Mouse (Mus musculus): Measurements from ENCODE around the gene Rasgef1b. TPM values are rescaled to one million over a fixed set of nuclear protein-coding genes. Genes with fewer than 3 reads are reported as not detected.

Rasgef1b gene
- polyA plus RNA-seq, 1 experiment, result 13.5 TPM

DNA sequence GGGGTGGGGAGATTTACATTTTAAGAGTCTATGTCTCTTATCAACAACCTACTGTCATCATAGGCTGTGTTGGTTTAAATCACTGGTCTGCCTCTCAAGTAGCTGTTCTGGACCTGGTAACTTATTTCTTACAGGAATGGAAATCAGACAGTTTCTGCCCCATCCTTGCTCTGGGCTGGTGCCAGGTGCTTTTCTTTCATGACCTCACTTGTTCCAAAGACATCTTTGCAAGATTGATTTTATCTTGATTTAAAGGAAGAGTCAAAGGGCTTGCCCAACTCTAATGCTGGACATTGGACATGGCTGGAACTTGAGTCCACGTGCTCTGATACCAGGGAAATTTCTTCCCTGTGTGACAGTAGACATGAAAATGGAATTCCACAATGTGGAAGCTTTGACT lies 315.0 kb downstream of the Rasgef1b start:
- H3K4me1 ChIP-seq (ENCODE audit: control insufficient read depth, insufficient read depth, low read length), result no peaks in the 10 kb centered on the region
- TF ChIP-seq POLR2A (IDR thresholded peaks at IDR 0.05; ENCODE audit: borderline replicate concordance, extremely low read depth, low read depth, low read length) (no peak), CTCF (IDR thresholded peaks at IDR 0.05; ENCODE audit: insufficient read depth, low read length) (no peak)
- no peak overlapping the region for H3K4me3 ChIP-seq (replicated peaks; ENCODE audit: extremely low read depth, low read depth, low read length)
- 76% methylated on average over 1 of the region's 1 CpGs for WGBS
- DNase-seq, result no peak

DNA sequence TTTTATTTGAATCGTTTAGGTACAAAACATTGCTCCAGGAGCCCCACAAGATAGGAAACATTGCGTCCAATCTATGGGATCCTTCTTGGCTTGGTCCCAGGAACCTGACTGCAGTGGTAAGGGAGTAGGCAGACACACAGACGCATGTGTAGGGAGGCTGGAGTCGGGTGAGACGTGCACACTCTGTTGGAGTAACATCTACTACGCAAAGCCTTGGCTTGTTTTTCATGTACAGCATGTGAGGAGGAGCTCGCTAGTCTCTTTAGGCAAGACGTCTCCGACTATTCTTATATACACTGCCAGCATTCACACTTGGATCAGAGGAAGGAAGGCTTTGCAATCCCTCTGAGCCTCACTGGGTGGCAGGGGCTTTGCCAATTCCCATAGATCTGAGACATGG lies 315.5 kb downstream of the Rasgef1b start:
- H3K4me1 ChIP-seq (ENCODE audit: control insufficient read depth, insufficient read depth, low read length), result no peaks in the 10 kb centered on the region
- no peak for DNase-seq
- no peak for TF ChIP-seq CTCF (IDR thresholded peaks at IDR 0.05; ENCODE audit: insufficient read depth, low read length)
- WGBS, result 90% methylated on average over 9 of the region's 9 CpGs
- no peak overlapping the region for H3K4me3 ChIP-seq (replicated peaks; ENCODE audit: extremely low read depth, low read depth, low read length)

DNA sequence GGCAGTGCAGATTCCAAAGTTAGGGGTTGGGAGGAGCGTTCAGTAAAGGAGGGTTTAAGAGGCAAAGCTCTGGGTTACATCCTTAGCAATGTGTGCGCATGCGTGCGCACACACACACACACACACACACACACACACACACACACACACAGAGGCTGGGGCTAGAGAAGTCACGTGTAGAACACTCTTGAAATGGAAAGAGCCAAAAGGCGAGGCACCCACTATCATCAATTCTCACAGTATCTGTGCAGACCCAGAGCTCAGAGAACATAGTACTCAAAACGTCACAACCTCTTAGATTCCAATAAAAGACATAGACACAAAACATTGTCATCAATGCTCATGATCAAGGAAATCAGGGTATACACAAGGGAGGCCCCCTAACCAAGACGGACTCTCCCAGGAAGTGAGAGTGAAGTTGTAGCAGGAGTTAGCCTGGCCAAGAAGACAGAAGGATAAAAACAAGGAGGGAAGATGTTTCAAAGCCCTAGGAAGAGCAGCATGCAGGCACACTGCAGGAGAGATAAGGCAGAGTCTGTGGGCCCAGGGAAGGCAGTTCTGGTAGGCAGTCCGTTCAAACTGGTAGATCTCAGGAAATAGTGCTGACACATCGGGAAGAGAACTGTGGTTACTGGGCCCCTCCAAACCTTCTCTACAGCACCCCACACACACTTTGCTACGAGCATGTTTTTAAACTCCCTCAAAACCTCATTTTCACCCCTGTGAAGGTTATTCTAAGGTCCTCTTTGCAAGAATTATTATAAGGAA lies 324.3 kb downstream of the Rasgef1b start:
- TF ChIP-seq POLR2A (IDR thresholded peaks at IDR 0.05; ENCODE audit: borderline replicate concordance, extremely low read depth, low read depth, low read length), result no peak
- TF ChIP-seq CTCF (IDR thresholded peaks at IDR 0.05; ENCODE audit: insufficient read depth, low read length), result no peak
- no peak overlapping the region for H3K4me3 ChIP-seq (replicated peaks; ENCODE audit: extremely low read depth, low read depth, low read length)
- WGBS, result 82% methylated on average over 11 of the region's 11 CpGs
- H3K4me1 ChIP-seq (ENCODE audit: control insufficient read depth, insufficient read depth, low read length), result no peaks in the 10 kb centered on the region
- DNase-seq, result no peak

DNA sequence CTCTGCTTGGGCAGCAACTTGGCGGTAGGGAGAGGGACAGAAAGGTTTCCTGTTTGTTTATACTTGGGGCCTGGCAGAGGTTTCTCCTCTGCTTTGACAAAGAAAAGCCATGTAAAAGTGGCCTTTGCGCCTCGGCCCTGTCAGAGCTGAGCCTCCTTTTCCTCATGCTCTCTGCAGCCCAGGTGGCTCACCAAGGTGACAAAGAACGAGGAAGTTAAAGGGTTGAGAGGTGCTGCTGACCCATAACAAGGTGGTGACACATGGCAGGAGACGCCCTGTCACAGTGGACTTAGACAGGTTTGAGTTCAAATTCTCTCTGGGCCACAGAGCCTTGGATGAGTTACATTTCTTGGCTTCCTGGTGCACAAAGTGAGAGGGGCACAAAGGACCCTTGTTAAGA lies 325.5 kb downstream of the Rasgef1b start:
- Histone ChIP-seq H3K4me1 (ENCODE audit: control insufficient read depth, insufficient read depth, low read length) (no peaks in the 10 kb centered on the region), H3K4me3 (replicated peaks; ENCODE audit: extremely low read depth, low read depth, low read length) (no peak overlapping the region)
- WGBS, result 62% methylated on average over 5 of the region's 5 CpGs
- DNase-seq, result no peak
- TF ChIP-seq CTCF (IDR thresholded peaks at IDR 0.05; ENCODE audit: insufficient read depth, low read length) (no peak), POLR2A (IDR thresholded peaks at IDR 0.05; ENCODE audit: borderline replicate concordance, extremely low read depth, low read depth, low read length) (no peak)

DNA sequence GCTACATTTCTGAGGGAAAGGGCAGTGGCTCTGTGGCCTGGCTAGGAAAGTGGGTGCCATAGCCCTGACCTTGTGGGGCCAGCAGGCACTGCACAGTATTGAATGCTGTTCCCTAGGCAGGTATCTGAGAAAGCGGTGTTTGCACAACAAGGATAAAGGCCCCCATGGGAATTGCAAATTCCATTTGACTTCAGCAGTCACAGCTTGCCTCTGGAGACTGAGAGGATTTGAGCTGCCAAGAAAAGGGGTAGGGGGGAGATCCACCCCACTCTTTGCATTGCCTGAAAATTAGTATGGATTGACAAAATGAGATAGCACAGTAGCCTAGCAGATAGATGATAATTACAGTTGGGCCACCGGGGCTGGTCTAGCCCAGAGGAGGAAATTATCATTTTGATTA lies 326.1 kb downstream of the Rasgef1b start:
- H3K4me3 ChIP-seq (replicated peaks; ENCODE audit: extremely low read depth, low read depth, low read length), result no peak overlapping the region
- H3K4me1 ChIP-seq (ENCODE audit: control insufficient read depth, insufficient read depth, low read length), result no peaks in the 10 kb centered on the region
- TF ChIP-seq POLR2A (IDR thresholded peaks at IDR 0.05; ENCODE audit: borderline replicate concordance, extremely low read depth, low read depth, low read length) (no peak), CTCF (IDR thresholded peaks at IDR 0.05; ENCODE audit: insufficient read depth, low read length) (no peak)
- no peak for DNase-seq
- WGBS, result 77% methylated on average over 2 of the region's 2 CpGs

DNA sequence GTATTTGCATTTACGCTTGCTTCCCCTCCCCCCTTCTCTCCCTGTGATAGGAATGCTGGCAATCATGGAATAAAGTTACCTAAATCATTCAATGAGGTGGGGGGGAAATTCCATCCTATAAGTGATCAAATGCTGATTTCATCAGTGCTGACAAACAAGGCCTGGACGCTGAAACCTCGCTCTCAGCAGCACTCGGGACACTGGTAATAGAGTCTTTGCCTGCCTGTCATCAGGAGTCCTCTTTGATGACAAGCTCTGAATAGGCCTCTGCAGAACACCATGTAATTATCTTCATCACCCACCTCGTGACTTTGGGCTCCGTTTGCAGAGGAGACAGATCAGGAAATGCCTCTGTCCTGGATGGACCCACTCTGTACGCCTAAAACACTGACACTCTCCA lies 326.6 kb downstream of the Rasgef1b start:
- WGBS, result 77% methylated on average over 7 of the region's 7 CpGs
- DNase-seq, result no peak

DNA sequence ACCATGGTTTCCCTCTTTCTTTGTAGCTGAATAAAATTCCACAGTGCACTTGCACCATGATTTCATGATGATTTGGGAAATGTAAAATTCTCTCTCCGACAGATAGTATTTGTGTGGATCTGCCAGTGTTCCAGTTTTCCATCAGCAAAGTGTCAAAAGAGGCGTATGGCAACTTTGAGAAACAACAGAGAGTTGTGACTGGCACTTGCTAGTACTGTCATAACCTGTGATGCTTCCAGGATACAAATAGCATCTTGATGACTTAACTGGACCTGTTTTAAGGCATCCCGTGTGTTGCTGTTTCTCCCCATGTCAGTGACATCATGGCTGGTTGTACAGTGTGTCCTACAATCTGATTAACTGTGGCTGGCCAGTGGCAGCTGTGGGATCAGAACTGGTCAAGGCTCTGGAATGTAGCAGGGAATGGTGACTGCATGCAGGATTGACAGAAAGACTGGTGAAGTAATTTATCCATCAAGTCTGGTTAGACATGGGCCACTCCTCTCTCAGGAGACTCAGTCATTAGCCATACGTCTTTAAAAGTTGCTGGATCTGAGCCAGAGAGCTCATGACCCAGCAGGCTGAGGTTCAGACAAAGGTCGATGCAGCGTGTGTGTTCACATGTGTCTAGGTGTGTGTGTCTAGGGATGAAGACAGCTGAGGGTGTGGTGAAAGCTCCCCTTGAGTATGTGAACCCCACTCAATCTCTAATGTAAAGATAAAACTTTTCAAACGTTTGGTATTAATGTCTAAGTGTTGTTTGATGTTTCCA lies 328.8 kb downstream of the Rasgef1b start:
- DNase-seq, result no peak
- Histone ChIP-seq H3K4me1 (ENCODE audit: control insufficient read depth, insufficient read depth, low read length) (no peaks in the 10 kb centered on the region), H3K4me3 (replicated peaks; ENCODE audit: extremely low read depth, low read depth, low read length) (no peak overlapping the region)
- WGBS, result 52% methylated on average over 7 of the region's 7 CpGs
- TF ChIP-seq CTCF (IDR thresholded peaks at IDR 0.05; ENCODE audit: insufficient read depth, low read length) (no peak), POLR2A (IDR thresholded peaks at IDR 0.05; ENCODE audit: borderline replicate concordance, extremely low read depth, low read depth, low read length) (no peak)

More for the DNA sequence above, 326.6 kb downstream of the Rasgef1b start:
- no peaks in the 10 kb centered on the region for H3K4me1 ChIP-seq (ENCODE audit: control insufficient read depth, insufficient read depth, low read length)
- TF ChIP-seq POLR2A (IDR thresholded peaks at IDR 0.05; ENCODE audit: borderline replicate concordance, extremely low read depth, low read depth, low read length) (no peak), CTCF (IDR thresholded peaks at IDR 0.05; ENCODE audit: insufficient read depth, low read length) (no peak)
- no peak overlapping the region for H3K4me3 ChIP-seq (replicated peaks; ENCODE audit: extremely low read depth, low read depth, low read length)

DNA sequence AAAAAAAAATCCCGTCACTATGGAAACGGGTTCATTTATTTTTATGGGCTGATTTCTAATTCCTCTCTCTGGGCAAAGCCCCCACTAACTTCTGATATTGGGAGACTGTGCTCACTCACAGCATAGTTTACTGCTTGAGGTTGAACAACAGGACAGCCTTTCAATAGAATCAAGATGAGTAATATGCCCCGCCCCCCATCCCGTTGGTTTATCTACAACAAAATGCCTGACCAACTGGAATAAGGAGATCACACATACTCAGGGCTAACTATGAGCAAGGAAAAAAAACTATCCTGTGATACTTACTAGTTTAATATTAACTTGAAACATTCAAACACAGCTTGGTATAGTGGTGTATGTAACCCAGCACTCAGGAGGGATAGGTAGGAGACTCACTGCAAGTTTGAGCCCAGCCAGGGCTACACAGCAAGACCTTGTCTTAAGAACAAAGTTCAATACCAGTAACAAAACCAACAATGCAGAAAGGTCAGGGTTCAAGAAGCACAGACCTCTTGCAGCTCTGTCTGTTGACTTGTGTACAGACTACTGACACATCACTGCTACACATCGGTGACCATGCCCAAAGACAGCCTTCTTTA lies 330.3 kb downstream of the Rasgef1b start:
- Histone ChIP-seq H3K4me1 (ENCODE audit: control insufficient read depth, insufficient read depth, low read length) (no peaks in the 10 kb centered on the region), H3K4me3 (replicated peaks; ENCODE audit: extremely low read depth, low read depth, low read length) (no peak overlapping the region)
- TF ChIP-seq POLR2A (IDR thresholded peaks at IDR 0.05; ENCODE audit: borderline replicate concordance, extremely low read depth, low read depth, low read length) (no peak), CTCF (IDR thresholded peaks at IDR 0.05; ENCODE audit: insufficient read depth, low read length) (no peak)
- 82% methylated on average over 5 of the region's 5 CpGs for WGBS
- no peak for DNase-seq

DNA sequence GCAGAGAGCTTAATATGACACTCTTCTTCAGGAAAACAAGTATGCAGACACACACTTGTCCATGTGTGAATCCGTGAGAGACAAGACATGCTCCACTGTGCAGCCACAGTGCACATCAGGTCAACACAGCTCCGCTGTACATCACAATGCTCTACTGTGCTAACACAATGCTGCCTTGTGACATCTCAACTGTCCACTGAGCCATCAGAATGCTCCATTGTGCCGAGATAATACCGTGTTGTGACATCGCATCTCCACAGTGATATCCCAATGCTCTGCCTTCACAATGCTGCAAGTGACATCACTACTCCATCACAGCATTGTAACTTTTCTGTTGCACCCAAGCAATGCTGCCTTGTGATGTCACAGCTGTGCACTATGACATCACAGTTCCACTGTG lies 334.3 kb downstream of the Rasgef1b start:
- TF ChIP-seq CTCF (IDR thresholded peaks at IDR 0.05; ENCODE audit: insufficient read depth, low read length) (no peak), POLR2A (IDR thresholded peaks at IDR 0.05; ENCODE audit: borderline replicate concordance, extremely low read depth, low read depth, low read length) (no peak)
- 92% methylated on average over 5 of the region's 5 CpGs for WGBS
- DNase-seq, result no peak
- Histone ChIP-seq H3K4me1 (ENCODE audit: control insufficient read depth, insufficient read depth, low read length) (no peaks in the 10 kb centered on the region), H3K4me3 (replicated peaks; ENCODE audit: extremely low read depth, low read depth, low read length) (no peak overlapping the region)
